Mouse (Mus musculus) stomach, postnatal 0 days (tissue): Measurements from ENCODE around the gene C1qbp. TPM values are rescaled to one million over a fixed set of nuclear protein-coding genes. Genes with fewer than 3 reads are reported as not detected.

Experiments
- ATAC-seq: fragments of 200-750 bp; cut with Nextera tagmentation; 2 replicates; pipeline ENCODE4 v1.8.0; 2017; ENCODE audit not compliant: low FRiP score, low TSS enrichment
- DNase-seq: peaks from one replicate; pipeline ENCODE4 v3.0.0-alpha.2; 2016; ENCODE audit warnings: low spot score
- H3K27ac ChIP-seq: fragments of 300-500 bp; sonication (generic); replicated peaks from 2 replicates; pipeline ENCODE4 v1.5.1; 2014; ENCODE audit warnings: mild to moderate bottlenecking, control low read depth
- H3K27me3 ChIP-seq: fragments of 300-500 bp; sonication (generic); 2 replicates; pipeline ENCODE4 v1.6.1; 2014; ENCODE audit warnings: low read length; ENCODE audit not compliant: control insufficient read depth, insufficient read depth
- H3K36me3 ChIP-seq: fragments of 300-500 bp; sonication (generic); 2 replicates; pipeline ENCODE4 v1.6.1; 2014; ENCODE audit warnings: low read length, mixed read lengths; ENCODE audit not compliant: control insufficient read depth, insufficient read depth
- H3K4me1 ChIP-seq: fragments of 300-500 bp; sonication (generic); replicated peaks from 2 replicates; pipeline ENCODE4 v1.6.1; 2014; ENCODE audit warnings: antibody characterized with exemption; ENCODE audit not compliant: control insufficient read depth, insufficient read depth
- H3K4me2 ChIP-seq: fragments of 300-500 bp; sonication (generic); replicated peaks from 2 replicates; pipeline ENCODE4 v1.6.1; 2014; ENCODE audit warnings: low read depth, mild to moderate bottlenecking, control low read depth, moderate library complexity
- H3K4me3 ChIP-seq: fragments of 300-500 bp; sonication (generic); 2 replicates; pipeline ENCODE4 v1.5.1; 2014; ENCODE audit warnings: low read depth, low read length, control low read depth
- H3K9ac ChIP-seq: fragments of 300-500 bp; sonication (generic); 2 replicates; pipeline ENCODE4 v1.6.1; 2014; ENCODE audit warnings: mild to moderate bottlenecking, low read length, control low read depth, mixed read lengths
- H3K9me3 ChIP-seq: fragments of 300-500 bp; sonication (generic); 2 replicates; pipeline ENCODE4 v1.6.1; 2016; ENCODE audit warnings: low read length; ENCODE audit not compliant: control insufficient read depth
- CTCF ChIP-seq: IDR thresholded peaks from 2 replicates; pipeline ENCODE4 v1.5.1; 2016; ENCODE audit warnings: antibody characterized with exemption, low read depth, mild to moderate bottlenecking, moderate library complexity
- EP300 ChIP-seq: optimal IDR thresholded peaks from 2 replicates; pipeline ENCODE3; 2016; ENCODE audit warnings: antibody characterized with exemption
- WGBS: fragments of 180-500 bp; shearing (Covaris S2); extraction: QIAGEN DNeasy Blood & Tissue Kit; methylation state at CpG from one replicate; pipeline ENCODE4 v1.1.7; 2014; 5-methylcytosine and 5-hydroxymethylcytosine counted together
- polyA plus RNA-seq: library from polyadenylated mRNA; unstranded; fragments of >200 nt; fragmentation: Nextera tagmentation; extraction: Ambion mirVana; gene quantifications from 2 replicates; pipeline ENCODE4 v1.2.1, GENCODE M21; 2015

Gene C1qbp
- polyA plus RNA-seq, 1 experiment from 2014 or later = 175 TPM

GRCm38 (mm10) chr11:70954711-70955110 lies 28.1 kb downstream of the C1qbp start:
- Histone ChIP-seq H3K9me3 (no peaks in the 10 kb centered on the region), H3K9ac (no peak overlapping the region), H3K27ac (no peak overlapping the region), H3K4me3 (no peak overlapping the region), H3K4me2 (no peak overlapping the region), H3K36me3 (peaks cover 30% of the 10 kb centered on the region), H3K27me3 (no peaks in the 10 kb centered on the region), H3K4me1 (no peaks in the 10 kb centered on the region)
- 90% methylated on average over 4 of the region's 4 CpGs for WGBS
- DNase-seq = no peak
- TF ChIP-seq EP300 (no peak), CTCF (no peak)
- no peak for ATAC-seq

GRCm38 (mm10) chr11:70944935-70945817 lies 37.6 kb downstream of the C1qbp start:
- no peak for ATAC-seq
- Histone ChIP-seq H3K36me3 (peaks cover 37% of the 10 kb centered on the region), H3K9me3 (no peaks in the 10 kb centered on the region), H3K27me3 (no peaks in the 10 kb centered on the region), H3K4me2 (no peak overlapping the region), H3K4me1 (no peaks in the 10 kb centered on the region), H3K9ac (no peak overlapping the region), H3K4me3 (no peak overlapping the region), H3K27ac (peak overlapping the region; percentile 45; the same call in 1 of the 2 replicates)
- TF ChIP-seq EP300 (no peak), CTCF (no peak)
- DNase-seq = no peak
- 75% methylated on average over 4 of the region's 4 CpGs for WGBS

GRCm38 (mm10) chr11:70943651-70944050 lies 39.2 kb downstream of the C1qbp start:
- Histone ChIP-seq H3K4me1 (no peaks in the 10 kb centered on the region), H3K36me3 (peaks cover 31% of the 10 kb centered on the region), H3K9me3 (no peaks in the 10 kb centered on the region), H3K4me2 (no peak overlapping the region), H3K9ac (no peak overlapping the region), H3K4me3 (no peak overlapping the region), H3K27ac (no peak overlapping the region), H3K27me3 (no peaks in the 10 kb centered on the region)
- DNase-seq = no peak
- 85% methylated on average over 7 of the region's 7 CpGs for WGBS
- no peak for TF ChIP-seq EP300
- no peak for TF ChIP-seq CTCF
- no peak for ATAC-seq

- WGBS = 84% methylated on average over 1 of the region's 1 CpGs
- Histone ChIP-seq H3K4me1 (no peaks in the 10 kb centered on the region), H3K4me2 (no peak overlapping the region), H3K27me3 (no peaks in the 10 kb centered on the region), H3K9ac (no peak overlapping the region), H3K4me3 (no peak overlapping the region), H3K36me3 (peaks cover 26% of the 10 kb centered on the region), H3K27ac (no peak overlapping the region), H3K9me3 (no peaks in the 10 kb centered on the region)
- ATAC-seq = peak; percentile 49; the same call in 1 of the 2 replicates
- DNase-seq = peak; percentile 19
- TF ChIP-seq EP300 = no peak
- TF ChIP-seq CTCF = peak; percentile 42
These were observed 40.2 kb downstream of the C1qbp start for GRCm38 (mm10) chr11:70942596-70942995.

DNA sequence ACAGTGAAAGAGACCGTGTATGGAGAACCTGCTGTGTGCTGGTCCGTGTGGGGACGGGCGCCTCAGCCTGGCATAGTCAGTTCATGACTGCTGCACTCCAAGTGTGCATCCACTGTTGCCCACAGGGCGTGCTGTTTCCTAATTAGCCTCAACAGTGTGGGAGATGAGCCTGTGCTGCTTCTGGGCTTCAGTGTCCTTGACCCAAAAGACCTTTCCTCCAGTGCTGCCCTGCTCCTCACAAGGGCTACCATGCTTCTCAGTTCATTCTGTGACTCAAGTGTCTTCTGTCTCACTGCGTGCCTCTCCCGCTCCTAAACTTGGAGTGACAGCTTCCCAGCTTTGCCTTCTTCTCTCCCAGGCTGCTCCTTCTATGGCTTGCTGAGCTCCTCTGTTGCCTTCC lies 47.5 kb downstream of the C1qbp start:
- no peaks in the 10 kb centered on the region for H3K9me3 ChIP-seq
- no peak overlapping the region for H3K9ac ChIP-seq

GRCm38 (mm10) chr11:70931461-70931860 lies 51.4 kb downstream of the C1qbp start:
- Histone ChIP-seq H3K4me1 (no peaks in the 10 kb centered on the region), H3K27ac (no peak overlapping the region), H3K9me3 (no peaks in the 10 kb centered on the region), H3K27me3 (no peaks in the 10 kb centered on the region), H3K4me3 (no peak overlapping the region), H3K4me2 (no peak overlapping the region), H3K36me3 (0 out of 2 replicates have a peak, but pooled peaks cover 4% of the 10 kb centered on the region), H3K9ac (no peak overlapping the region)
- no peak for DNase-seq
- TF ChIP-seq EP300 (no peak), CTCF (no peak)
- WGBS = 68% methylated on average over 5 of the region's 5 CpGs
- ATAC-seq = no peak

More for the DNA sequence above, 47.5 kb downstream of the C1qbp start:
- H3K27me3 ChIP-seq = no peaks in the 10 kb centered on the region
- peaks cover 8% of the 10 kb centered on the region; the same call in 1 of the 2 replicates for H3K36me3 ChIP-seq
- WGBS = 87% methylated on average over 7 of the region's 7 CpGs
- no peak overlapping the region for H3K27ac ChIP-seq
- DNase-seq = no peak
- no peaks in the 10 kb centered on the region for H3K4me1 ChIP-seq
- no peak overlapping the region for H3K4me3 ChIP-seq
- no peak overlapping the region for H3K4me2 ChIP-seq
- TF ChIP-seq EP300 = no peak
- peak; percentile 29; the same call in 1 of the 2 replicates for TF ChIP-seq CTCF
- no peak for ATAC-seq

Other genes starting within 250 kb of the C1qbp start
- 3.4 and 3.8 TPM in 2 replicates for gene Zfp3, start 218.8 kb downstream of the C1qbp start, polyA plus RNA-seq
- 0.57 and 0.63 TPM in 2 replicates for gene Scimp, start 170.4 kb downstream of the C1qbp start, polyA plus RNA-seq
- gene Rabep1, start 138.2 kb downstream of the C1qbp start, polyA plus RNA-seq = 15.1 and 17.5 TPM in 2 replicates
- gene Nup88, start 13.1 kb downstream of the C1qbp start, polyA plus RNA-seq = 54.4 and 56.4 TPM in 2 replicates
- 39.9 and 42.2 TPM in 2 replicates for gene Rpain, start 12.8 kb downstream of the C1qbp start, polyA plus RNA-seq
- gene Dhx33, start 21.4 kb upstream of the C1qbp start, polyA plus RNA-seq = 5.1 and 5.4 TPM in 2 replicates
- gene Mis12, start 36.6 kb upstream of the C1qbp start, polyA plus RNA-seq = 15.0 and 16.5 TPM in 2 replicates
- 63.3 and 66.0 TPM in 2 replicates for gene Derl2, start 36.8 kb upstream of the C1qbp start, polyA plus RNA-seq
- gene 6330403K07Rik, start 50.5 kb upstream of the C1qbp start, polyA plus RNA-seq = 24.2 and 29.0 TPM in 2 replicates
- 0.04 TPM in 1 of 2 replicates, not detected in the other for gene Nlrp1a, start 161.7 kb upstream of the C1qbp start, polyA plus RNA-seq
- 0.04 and 0.07 TPM in 2 replicates for gene Nlrp1b, start 247.7 kb upstream of the C1qbp start, polyA plus RNA-seq